Mouse (Mus musculus) kidney, adult 11 months (tissue): ENCODE measurements around the gene Rbpjl.

ENCODE experiments used
- DNase-seq: peaks from one replicate; pipeline ENCODE4 v3.0.0; 2022

Gene Rbpjl

GRCm38 (mm10) chr2:164430697-164431096 lies 27.8 kb downstream of the Rbpjl start:
- DNase-seq = peak; percentile 81

- peak; percentile 81 for DNase-seq
These were observed 28.9 kb downstream of the Rbpjl start for GRCm38 (mm10) chr2:164431676-164432465.

GRCm38 (mm10) chr2:164432541-164433191 lies 29.7 kb downstream of the Rbpjl start:
- peak; percentile 74 for DNase-seq

GRCm38 (mm10) chr2:164433278-164433895 lies 30.4 kb downstream of the Rbpjl start:
- peak; percentile 55 for DNase-seq

GRCm38 (mm10) chr2:164434681-164435080 lies 31.7 kb downstream of the Rbpjl start:
- DNase-seq = peak; percentile 72

- DNase-seq = peak; percentile 70
These were observed 32.5 kb downstream of the Rbpjl start for GRCm38 (mm10) chr2:164435216-164436090.

GRCm38 (mm10) chr2:164436215-164436913 lies 33.4 kb downstream of the Rbpjl start:
- no peak for DNase-seq

GRCm38 (mm10) chr2:164436961-164437360 lies 34.0 kb downstream of the Rbpjl start:
- peak; percentile 89 for DNase-seq

GRCm38 (mm10) chr2:164437710-164438109 lies 34.8 kb downstream of the Rbpjl start:
- DNase-seq = peak; percentile 86

- no peak for DNase-seq
These were observed 35.3 kb downstream of the Rbpjl start for GRCm38 (mm10) chr2:164438257-164438656.

GRCm38 (mm10) chr2:164439001-164439421 lies 36.1 kb downstream of the Rbpjl start:
- DNase-seq = no peak

GRCm38 (mm10) chr2:164440314-164440713 lies 37.4 kb downstream of the Rbpjl start:
- DNase-seq = no peak

GRCm38 (mm10) chr2:164441155-164441554 lies 38.2 kb downstream of the Rbpjl start:
- peak; percentile 68 for DNase-seq

- DNase-seq = no peak
These were observed 38.8 kb downstream of the Rbpjl start for GRCm38 (mm10) chr2:164441731-164442130.

GRCm38 (mm10) chr2:164442315-164443050 lies 39.5 kb downstream of the Rbpjl start:
- DNase-seq = no peak

- DNase-seq = peak; percentile 93
These were observed 40.1 kb downstream of the Rbpjl start for GRCm38 (mm10) chr2:164443051-164443437.

GRCm38 (mm10) chr2:164443460-164444000 lies 40.6 kb downstream of the Rbpjl start, which contains the start of gene Sdc4:
TSS of gene Sdc4 (minus strand) at chr2:164443887.
- DNase-seq = no peak

- DNase-seq = no peak
These were observed 41.8 kb downstream of the Rbpjl start for GRCm38 (mm10) chr2:164444701-164445100.

GRCm38 (mm10) chr2:164445399-164446085 lies 42.6 kb downstream of the Rbpjl start:
- no peak for DNase-seq

- no peak for DNase-seq
These were observed 43.1 kb downstream of the Rbpjl start for GRCm38 (mm10) chr2:164446086-164446469.
